15 mouse cellular contexts compared by ENCODE assay signal in the genomic region with DNA sequence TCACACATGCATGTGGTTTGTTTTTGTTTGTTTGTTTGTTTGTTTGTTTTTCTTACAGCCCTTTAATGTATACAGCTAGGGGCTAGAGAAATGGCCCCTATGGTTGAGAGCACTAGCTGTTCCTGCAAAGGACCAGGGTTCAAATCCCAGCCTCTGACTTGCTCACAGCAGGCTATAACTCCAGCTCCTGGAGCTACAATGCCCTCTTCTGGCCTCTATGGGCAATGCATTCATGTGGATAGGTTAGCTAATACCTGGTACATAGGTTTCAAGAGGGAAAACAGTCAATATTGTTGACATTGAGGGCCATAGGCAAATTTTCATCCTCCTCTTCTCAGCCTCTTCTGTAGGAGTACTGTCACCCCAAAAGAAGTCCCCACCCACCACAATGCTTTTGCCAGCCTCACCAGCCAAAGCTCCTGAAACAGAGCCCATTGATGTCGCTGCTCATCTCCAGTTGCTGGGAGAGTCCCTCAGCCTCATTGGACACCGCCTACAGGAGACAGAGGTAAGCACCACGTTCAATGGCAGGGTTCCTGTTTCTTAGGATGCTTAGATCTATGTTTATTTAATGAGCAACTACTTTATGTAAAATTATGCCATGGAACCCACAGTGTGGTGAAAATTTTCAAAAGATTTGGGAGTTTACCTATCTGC. TPM values are rescaled to one million over a fixed set of nuclear protein-coding genes. Genes with fewer than 3 reads are reported as not detected.
DNase-seq lines count a peak whose midpoint lies in the region; ATAC-seq and TF ChIP-seq lines count a peak whose summit lies in the region.
"Had no signal": no experiment of that assay in that cellular context is flagged by ENCODE, and none has a peak within 500 bp of the region (broad histone marks: within the 10 kb centered on the region; RNA-seq: fewer than 3 reads in every experiment).

No protein-coding gene starts in this region.

- no peak overlapping the region for H3K4me3 ChIP-seq in stomach, postnatal 0 days (ENCODE audit: low read depth, low read length)
- H3K4me3 ChIP-seq: embryonic facial prominence, embryonic 10.5 days; forebrain, embryonic 15.5 days; liver, embryonic 13.5 days; stomach, embryonic 15.5 days had no signal

- peak; percentile 66 for DNase-seq in heart, adult 11 months
- DNase-seq in heart, postnatal 36 days, result no peak
- DNase-seq in lung, postnatal 36 days, result peak; percentile 24
- no peak for DNase-seq in lung, postnatal 14 days
- DNase-seq in brain, embryonic 14.5 days (ENCODE audit: low read depth), result no peak
- DNase-seq in stomach, postnatal 0 days (ENCODE audit: low spot score), result no peak
- DNase-seq in gastrocnemius, postnatal 14 days, result no peak
- no peak for DNase-seq in adrenal gland, postnatal 36 days
- DNase-seq: heart, adult 18-20 months; layer of hippocampus, adult 9-11 months; liver, embryonic 13.5 days had no signal

- H3K4me1 ChIP-seq in stomach, postnatal 0 days (replicated peaks; ENCODE audit: control insufficient read depth, insufficient read depth), result no peaks in the 10 kb centered on the region
- H3K4me1 ChIP-seq: embryonic facial prominence, embryonic 10.5 days; forebrain, embryonic 15.5 days; stomach, embryonic 15.5 days had no signal

- 90% methylated on average over 3 of the region's 3 CpGs for WGBS in stomach, postnatal 0 days

- H3K4me2 ChIP-seq in stomach, postnatal 0 days (replicated peaks; ENCODE audit: low read depth), result no peak overlapping the region
- H3K4me2 ChIP-seq: forebrain, embryonic 15.5 days; liver, embryonic 13.5 days; stomach, embryonic 15.5 days had no signal

- peaks cover 7% of the 10 kb centered on the region; the same call in 1 of the 2 replicates for H3K36me3 ChIP-seq in stomach, postnatal 0 days (ENCODE audit: control insufficient read depth, insufficient read depth, low read length)

- ATAC-seq in stomach, postnatal 0 days (ENCODE audit: low FRiP score, low TSS enrichment), result no peak
- ATAC-seq: forebrain, embryonic 15.5 days; midbrain, embryonic 16.5 days had no signal

- no peaks in the 10 kb centered on the region for H3K9me3 ChIP-seq in stomach, postnatal 0 days (ENCODE audit: control insufficient read depth, low read length)
- H3K9me3 ChIP-seq: embryonic facial prominence, embryonic 10.5 days; forebrain, embryonic 15.5 days; liver, embryonic 13.5 days; stomach, embryonic 15.5 days had no signal

- TF ChIP-seq POLR2A in brain, embryonic 14.5 days (IDR thresholded peaks at IDR 0.05; ENCODE audit: borderline replicate concordance, extremely low read depth, insufficient read depth, insufficient read length, poor library complexity, severe bottlenecking), result no peak

- intact Hi-C loops in heart, postnatal 36 days (cut with DNase I), result no loop called here
- intact Hi-C loops in gastrocnemius, postnatal 14 days (cut with DNase I; ENCODE audit: low total_unique reads), result no loop called here

- no peaks in the 10 kb centered on the region for H3K27me3 ChIP-seq in stomach, postnatal 0 days (ENCODE audit: control insufficient read depth, insufficient read depth, low read length)
- H3K27me3 ChIP-seq: forebrain, embryonic 15.5 days; liver, embryonic 13.5 days; stomach, embryonic 15.5 days had no signal

- peak; percentile 18; the same call in 1 of the 2 replicates for TF ChIP-seq CTCF in brain, embryonic 14.5 days (IDR thresholded peaks at IDR 0.05; ENCODE audit: borderline replicate concordance, extremely low read depth, insufficient read depth, insufficient read length)
- TF ChIP-seq CTCF in stomach, postnatal 0 days (IDR thresholded peaks at IDR 0.05; ENCODE audit: low read depth), result peak; percentile 53

- no peak overlapping the region for H3K9ac ChIP-seq in stomach, postnatal 0 days (ENCODE audit: low read length)
- H3K9ac ChIP-seq: forebrain, embryonic 15.5 days; liver, embryonic 13.5 days; stomach, embryonic 15.5 days had no signal

- no peak for TF ChIP-seq EP300 in stomach, postnatal 0 days (optimal IDR thresholded peaks at IDR 0.05)

- no peak overlapping the region for H3K27ac ChIP-seq in stomach, postnatal 0 days (replicated peaks)
- H3K27ac ChIP-seq: embryonic facial prominence, embryonic 10.5 days; forebrain, embryonic 15.5 days; liver, embryonic 13.5 days; stomach, embryonic 15.5 days had no signal

RNA-seq across cellular contexts. Expression of a gene that starts 9.7 kb away (rescaled TPM):
- 10 to 100 TPM; 60.7 to 71.3 TPM for total RNA-seq in heart, postnatal 36 days (2021)
- polyA plus RNA-seq in brain, embryonic 14.5 days (2012; rRNA removed), result 14.5 and 25.4 TPM in 2 replicates
- polyA plus RNA-seq in stomach, postnatal 0 days (2015; fragmentation: Nextera tagmentation; extraction: Ambion mirVana), result 39.2 and 45.6 TPM in 2 replicates
- total RNA-seq in gastrocnemius, postnatal 14 days (2021), result 10 to 100 TPM; 43.8 to 47.2 TPM
- total RNA-seq in adrenal gland, postnatal 36 days (2021), result 10 to 100 TPM; 42.5 to 46.0 TPM

RNA-seq across cellular contexts. Expression of a gene that starts 30.6 kb away (rescaled TPM):
- total RNA-seq in heart, postnatal 36 days (2021), result 10 to 100 TPM; 12.7 to 16.3 TPM
- 66.2 and 76.5 TPM in 2 replicates for polyA plus RNA-seq in brain, embryonic 14.5 days (2012; rRNA removed)
- polyA plus RNA-seq in stomach, postnatal 0 days (2015; fragmentation: Nextera tagmentation; extraction: Ambion mirVana), result 9.9 and 11.4 TPM in 2 replicates
- total RNA-seq in gastrocnemius, postnatal 14 days (2021), result 1 to 10 TPM; 8.3 to 9.9 TPM
- 10 to 100 TPM; 19.0 to 24.1 TPM for total RNA-seq in adrenal gland, postnatal 36 days (2021)

Comparison
In these comparisons a context has a peak if more than half of its experiments do, and no peak if none do; other contexts are left out.
1. DNase-seq: peak in heart, adult 11 months (single experiment) and lung, postnatal 36 days (single experiment); none in heart, postnatal 36 days (0 of 2), lung, postnatal 14 days (single experiment), brain, embryonic 14.5 days (single experiment), stomach, postnatal 0 days (single experiment), gastrocnemius, postnatal 14 days (single experiment) and adrenal gland, postnatal 36 days (0 of 2).